Mouse (Mus musculus): Measurements from ENCODE around the gene Sorbs2. TPM values are rescaled to one million over a fixed set of nuclear protein-coding genes. Genes with fewer than 3 reads are reported as not detected.

The Sorbs2 gene
- polyA plus RNA-seq, 1 experiment: 14.3 TPM

- no peaks in the 10 kb centered on the region for H3K79me2 ChIP-seq (ENCODE audit: control insufficient read depth, insufficient read depth)
- no peaks in the 10 kb centered on the region for H3K36me3 ChIP-seq (ENCODE audit: control insufficient read depth, insufficient read depth)
- H3K27me3 ChIP-seq (ENCODE audit: control insufficient read depth, insufficient read depth, insufficient read length): no peaks in the 10 kb centered on the region
- no peak overlapping the region for H3K4me2 ChIP-seq (ENCODE audit: low read depth)
- TF ChIP-seq MYOG (IDR thresholded peaks at IDR 0.05; ENCODE audit: control insufficient read depth in 1 of 3, insufficient read depth in 1 of 3, insufficient read length in 2 of 3, low read depth in 2 of 3): no peak
- no peak for TF ChIP-seq E2F4 (IDR thresholded peaks at IDR 0.05; ENCODE audit: insufficient read depth)
- no peak for TF ChIP-seq MYOD1 (IDR thresholded peaks at IDR 0.05; ENCODE audit: control insufficient read depth in 1 of 3, insufficient read length in 2 of 3, low read depth in 2 of 3)
- TF ChIP-seq SRF (IDR thresholded peaks at IDR 0.05; ENCODE audit: control insufficient read depth, insufficient read length, low read depth): no peak
- no peak for TF ChIP-seq MAX (IDR thresholded peaks at IDR 0.05; ENCODE audit: low read depth)
- no peak for TF ChIP-seq REST (IDR thresholded peaks at IDR 0.05; ENCODE audit: insufficient read depth, insufficient read length)
- TF ChIP-seq TCF12 (IDR thresholded peaks at IDR 0.05; ENCODE audit: insufficient read depth, poor library complexity, severe bottlenecking): no peak
- TF ChIP-seq POLR2AphosphoS2 (IDR thresholded peaks at IDR 0.05; ENCODE audit: insufficient read length, low read depth): no peak
- TF ChIP-seq CEBPB (IDR thresholded peaks at IDR 0.05; ENCODE audit: insufficient read depth, poor library complexity, severe bottlenecking): no peak
- no peak for TF ChIP-seq USF1 (IDR thresholded peaks at IDR 0.05; ENCODE audit: low read depth)
- TF ChIP-seq TCF3 (IDR thresholded peaks at IDR 0.05; ENCODE audit: insufficient read length, low read depth): no peak
- no peak overlapping the region for H3K4me3 ChIP-seq
- H3ac ChIP-seq (ENCODE audit: control insufficient read depth, insufficient read length): no peak overlapping the region
These were observed 50.3 kb downstream of the Sorbs2 start for GRCm38 (mm10) chr8:45557936-45558335.

GRCm38 (mm10) chr8:45558426-45558825, 50.8 kb downstream of the Sorbs2 start:
- H3K27me3 ChIP-seq (ENCODE audit: control insufficient read depth, insufficient read depth, insufficient read length): no peaks in the 10 kb centered on the region
- TF ChIP-seq POLR2A (IDR thresholded peaks at IDR 0.05; ENCODE audit: insufficient read length, low read depth) (no peak), CEBPB (IDR thresholded peaks at IDR 0.05; ENCODE audit: insufficient read depth, poor library complexity, severe bottlenecking) (no peak), E2F4 (IDR thresholded peaks at IDR 0.05; ENCODE audit: insufficient read depth) (no peak)

DNA sequence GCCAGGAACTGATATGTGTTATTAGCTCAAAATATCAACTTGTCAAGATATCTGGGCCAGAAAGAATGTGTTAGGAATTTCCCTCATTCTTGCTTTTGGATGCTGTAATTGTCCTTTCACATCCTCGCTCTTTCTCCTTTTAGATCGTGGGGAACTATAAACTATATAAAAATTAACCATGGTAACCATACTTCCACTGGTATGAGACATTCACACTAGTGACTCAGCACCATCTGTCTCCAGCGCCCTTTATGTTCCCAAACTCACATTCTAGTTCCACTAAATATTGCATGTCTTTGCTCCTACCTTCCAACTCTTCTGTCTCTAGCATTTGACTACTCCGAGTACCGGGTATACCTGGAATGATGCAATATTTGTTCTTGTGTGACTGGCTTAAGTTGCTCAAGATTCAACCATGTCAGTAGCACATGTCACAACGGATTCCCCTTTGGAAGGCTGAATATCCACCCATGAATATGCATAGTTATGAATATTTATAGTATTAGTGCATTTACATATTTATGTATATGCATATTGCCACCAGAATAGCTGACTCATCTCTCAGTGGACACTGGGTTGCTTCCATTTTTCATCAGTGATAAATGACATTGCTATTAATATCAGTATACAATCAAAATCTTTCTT, 51.7 kb downstream of the Sorbs2 start:
- TF ChIP-seq POLR2AphosphoS2 (IDR thresholded peaks at IDR 0.05; ENCODE audit: insufficient read length, low read depth) (no peak), MYOD1 (IDR thresholded peaks at IDR 0.05; ENCODE audit: control insufficient read depth in 1 of 3, insufficient read length in 2 of 3, low read depth in 2 of 3) (no peak), MYOG (IDR thresholded peaks at IDR 0.05; ENCODE audit: control insufficient read depth in 1 of 3, insufficient read depth in 1 of 3, insufficient read length in 2 of 3, low read depth in 2 of 3) (no peak), TCF12 (IDR thresholded peaks at IDR 0.05; ENCODE audit: insufficient read depth, poor library complexity, severe bottlenecking) (no peak), TCF3 (IDR thresholded peaks at IDR 0.05; ENCODE audit: insufficient read length, low read depth) (no peak), POLR2A (IDR thresholded peaks at IDR 0.05; ENCODE audit: insufficient read length, low read depth) (no peak), MAX (IDR thresholded peaks at IDR 0.05; ENCODE audit: low read depth) (no peak), REST (IDR thresholded peaks at IDR 0.05; ENCODE audit: insufficient read depth, insufficient read length) (no peak), E2F4 (IDR thresholded peaks at IDR 0.05; ENCODE audit: insufficient read depth) (no peak), SRF (IDR thresholded peaks at IDR 0.05; ENCODE audit: control insufficient read depth, insufficient read length, low read depth) (no peak), USF1 (IDR thresholded peaks at IDR 0.05; ENCODE audit: low read depth) (no peak), CEBPB (IDR thresholded peaks at IDR 0.05; ENCODE audit: insufficient read depth, poor library complexity, severe bottlenecking) (no peak)
- no peak overlapping the region for H3K4me3 ChIP-seq

More at GRCm38 (mm10) chr8:45558426-45558825, 50.8 kb downstream of the Sorbs2 start:
- Histone ChIP-seq H3K4me2 (ENCODE audit: low read depth) (no peak overlapping the region), H3K79me2 (ENCODE audit: control insufficient read depth, insufficient read depth) (no peaks in the 10 kb centered on the region), H3ac (ENCODE audit: control insufficient read depth, insufficient read length) (no peak overlapping the region), H3K4me3 (no peak overlapping the region), H3K36me3 (ENCODE audit: control insufficient read depth, insufficient read depth) (no peaks in the 10 kb centered on the region)

GRCm38 (mm10) chr8:45565189-45565588, 57.6 kb downstream of the Sorbs2 start:
- Histone ChIP-seq H3K79me2 (ENCODE audit: control insufficient read depth, insufficient read depth) (no peaks in the 10 kb centered on the region), H3K4me3 (no peak overlapping the region), H3K4me2 (ENCODE audit: low read depth) (no peak overlapping the region), H3K27me3 (ENCODE audit: control insufficient read depth, insufficient read depth, insufficient read length) (no peaks in the 10 kb centered on the region), H3K36me3 (ENCODE audit: control insufficient read depth, insufficient read depth) (no peaks in the 10 kb centered on the region), H3ac (ENCODE audit: control insufficient read depth, insufficient read length) (no peak overlapping the region)
- TF ChIP-seq CEBPB (IDR thresholded peaks at IDR 0.05; ENCODE audit: insufficient read depth, poor library complexity, severe bottlenecking) (no peak), MYOD1 (IDR thresholded peaks at IDR 0.05; ENCODE audit: control insufficient read depth in 1 of 3, insufficient read length in 2 of 3, low read depth in 2 of 3) (no peak), E2F4 (IDR thresholded peaks at IDR 0.05; ENCODE audit: insufficient read depth) (no peak), REST (IDR thresholded peaks at IDR 0.05; ENCODE audit: insufficient read depth, insufficient read length) (no peak), POLR2A (IDR thresholded peaks at IDR 0.05; ENCODE audit: insufficient read length, low read depth) (no peak), TCF3 (IDR thresholded peaks at IDR 0.05; ENCODE audit: insufficient read length, low read depth) (no peak), POLR2AphosphoS2 (IDR thresholded peaks at IDR 0.05; ENCODE audit: insufficient read length, low read depth) (no peak), SRF (IDR thresholded peaks at IDR 0.05; ENCODE audit: control insufficient read depth, insufficient read length, low read depth) (no peak), MYOG (IDR thresholded peaks at IDR 0.05; ENCODE audit: control insufficient read depth in 1 of 3, insufficient read depth in 1 of 3, insufficient read length in 2 of 3, low read depth in 2 of 3) (no peak), USF1 (IDR thresholded peaks at IDR 0.05; ENCODE audit: low read depth) (no peak), MAX (IDR thresholded peaks at IDR 0.05; ENCODE audit: low read depth) (no peak), TCF12 (IDR thresholded peaks at IDR 0.05; ENCODE audit: insufficient read depth, poor library complexity, severe bottlenecking) (no peak)

More for the DNA sequence above, 51.7 kb downstream of the Sorbs2 start:
- no peaks in the 10 kb centered on the region for H3K79me2 ChIP-seq (ENCODE audit: control insufficient read depth, insufficient read depth)
- no peak overlapping the region for H3K4me2 ChIP-seq (ENCODE audit: low read depth)
- H3ac ChIP-seq (ENCODE audit: control insufficient read depth, insufficient read length): no peak overlapping the region
- no peaks in the 10 kb centered on the region for H3K27me3 ChIP-seq (ENCODE audit: control insufficient read depth, insufficient read depth, insufficient read length)
- no peaks in the 10 kb centered on the region for H3K36me3 ChIP-seq (ENCODE audit: control insufficient read depth, insufficient read depth)
